Comparison of ENCODE assay signal across 7 mouse cellular contexts in the genomic region with DNA sequence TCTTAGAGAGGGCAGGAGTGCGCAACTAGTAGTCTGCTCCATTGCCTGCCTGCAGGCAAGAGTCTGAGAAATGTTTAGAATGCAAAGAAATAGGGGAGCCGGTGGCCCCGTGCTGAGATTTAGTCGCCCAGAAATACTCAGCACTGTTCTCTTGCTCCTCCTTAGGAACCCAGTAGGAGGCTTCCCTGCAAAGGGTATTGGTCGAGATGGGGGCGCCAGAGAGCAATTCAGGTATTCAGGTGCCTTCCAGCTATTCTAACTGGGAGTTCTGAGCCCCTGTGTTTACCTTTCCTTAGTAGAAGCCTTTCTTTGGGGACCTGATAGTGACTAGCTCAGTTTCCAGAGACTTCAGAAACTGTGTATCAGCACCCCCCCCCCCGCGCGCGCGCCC. TPM values are rescaled to one million over a fixed set of nuclear protein-coding genes. Genes with fewer than 3 reads are reported as not detected.
DNase-seq lines count a peak whose midpoint lies in the region; ATAC-seq and TF ChIP-seq lines count a peak whose summit lies in the region.

No protein-coding gene starts in this region.

- no peaks in the 10 kb centered on the region for H3K36me3 ChIP-seq in ES-E14 (ENCODE audit: control insufficient read depth, insufficient read depth, low read length, poor library complexity, severe bottlenecking)
- no peaks in the 10 kb centered on the region for H3K36me3 ChIP-seq in forebrain, embryonic 15.5 days
- H3K36me3 ChIP-seq in kidney, postnatal 0 days (ENCODE audit: insufficient read depth, low read length): no peaks in the 10 kb centered on the region

- no peak overlapping the region for H3K27ac ChIP-seq in ES-E14 (ENCODE audit: insufficient read depth, low read depth, low read length, poor library complexity, severe bottlenecking)
- H3K27ac ChIP-seq in forebrain, embryonic 15.5 days (replicated peaks): no peak overlapping the region
- H3K27ac ChIP-seq in kidney, postnatal 0 days: no peak overlapping the region

- H3K4me2 ChIP-seq in forebrain, embryonic 15.5 days (replicated peaks): peak overlapping the region; percentile 60
- peak overlapping the region; percentile 58 for H3K4me2 ChIP-seq in kidney, postnatal 0 days (ENCODE audit: low read length)

- peaks cover 0 to 4% of the 10 kb centered on the region in 2 experiments; a peak in 1 of 4 replicates for H3K4me1 ChIP-seq in ES-E14 (ENCODE audit: control insufficient read depth in 2 of 2, insufficient read depth in 2 of 2, low read length in 2 of 2, poor library complexity in 1 of 2)
- peaks cover 16% of the 10 kb centered on the region for H3K4me1 ChIP-seq in forebrain, embryonic 15.5 days
- H3K4me1 ChIP-seq in kidney, postnatal 0 days (replicated peaks; ENCODE audit: insufficient read depth, low read length): peaks cover 7% of the 10 kb centered on the region; the same call in 1 of the 2 replicates

- H3K9me3 ChIP-seq in ES-E14 (ENCODE audit: control insufficient read depth, insufficient read depth, low read depth, low read length): no peaks in the 10 kb centered on the region
- no peaks in the 10 kb centered on the region for H3K9me3 ChIP-seq in forebrain, embryonic 15.5 days
- no peaks in the 10 kb centered on the region for H3K9me3 ChIP-seq in kidney, postnatal 0 days (replicated peaks; ENCODE audit: low read length)

- H3K9ac ChIP-seq in ES-E14 (ENCODE audit: insufficient read depth, low read depth, low read length, poor library complexity, severe bottlenecking): no peak overlapping the region
- no peak overlapping the region for H3K9ac ChIP-seq in forebrain, embryonic 15.5 days (replicated peaks)
- no peak overlapping the region for H3K9ac ChIP-seq in kidney, postnatal 0 days (ENCODE audit: low read depth, low read length)

- peak overlapping the region; percentile 18 to 50; a peak in 3 of 4 replicates for H3K4me3 ChIP-seq in ES-E14 (ENCODE audit: insufficient read depth in 1 of 2, low read depth in 1 of 2, low read length in 2 of 2, poor library complexity in 1 of 2, severe bottlenecking in 1 of 2)
- H3K4me3 ChIP-seq in forebrain, embryonic 15.5 days: peak overlapping the region; percentile 37
- peak overlapping the region; percentile 44 for H3K4me3 ChIP-seq in kidney, postnatal 0 days (replicated peaks; ENCODE audit: low read depth, low read length)

- whole genome bisulfite sequencing in forebrain, embryonic 15.5 days: 5% methylated on average over 11 of the region's 11 CpGs
- 3% methylated on average over 11 of the region's 11 CpGs for WGBS in kidney, postnatal 0 days

- no peak for ATAC-seq in forebrain, embryonic 15.5 days (replicated peaks)
- ATAC-seq in kidney, postnatal 0 days (replicated peaks; ENCODE audit: low FRiP score, low read depth): no peak
- no peak for ATAC-seq in granulocyte monocyte progenitor cell, adult 5-6 weeks (replicated peaks; ENCODE audit: poor library complexity, severe bottlenecking)

- peak; percentile 57 for TF ChIP-seq CTCF in kidney, postnatal 0 days (IDR thresholded peaks at IDR 0.05; ENCODE audit: low read depth)

- in situ Hi-C loops in ES-E14 (cut with MboI; ENCODE audit: low sequenced_read_pairs in 2 of 2, unreplicated experiment in 2 of 2): no loop called here

- peaks cover 84% of the 10 kb centered on the region for H3K27me3 ChIP-seq in forebrain, embryonic 15.5 days
- peaks cover 65% of the 10 kb centered on the region for H3K27me3 ChIP-seq in kidney, postnatal 0 days (ENCODE audit: insufficient read depth, low read length)

- DNase-seq in ES-E14 (ENCODE audit: low read depth, low spot score): peak; percentile 60
- peak; percentile 32 to 37 for DNase-seq in adrenal gland, postnatal 36 days
- DNase-seq in kidney, postnatal 0 days (ENCODE audit: low spot score): peak; percentile 34
- peak; percentile 83 for DNase-seq in lung, postnatal 36 days
- no peak for DNase-seq in left cerebral cortex, adult 9 months (ENCODE audit: low spot score in 2 of 2)

TF ChIP-seq in ES-E14, 5 proteins besides CTCF, POLR2A, EP300 and RAD21:
- TF ChIP-seq ZNF384 (IDR thresholded peaks at IDR 0.05; ENCODE audit: low read depth, low read length) (no peak), HCFC1 (IDR thresholded peaks at IDR 0.05; ENCODE audit: borderline replicate concordance, insufficient read depth, low read length) (no peak), CHD2 (IDR thresholded peaks at IDR 0.05; ENCODE audit: low read depth, low read length) (no peak), MAFK (IDR thresholded peaks at IDR 0.05; ENCODE audit: insufficient read depth, low read depth, low read length) (no peak)

RNA-seq across cellular contexts. Expression of gene Irx2, which starts 11.5 kb away (rescaled TPM):
- 1.7 and 5.2 TPM in 2 replicates for total RNA-seq in ES-E14 (2012; rRNA removed)
- under 1 TPM; 0.23 to 0.43 TPM for total RNA-seq in adrenal gland, postnatal 36 days (2021)
- polyA plus RNA-seq in forebrain, embryonic 15.5 days (2015; fragmentation: Nextera tagmentation; extraction: Ambion mirVana): 0.90 and 1.4 TPM in 2 replicates
- 10.7 and 12.2 TPM in 2 replicates for polyA plus RNA-seq in kidney, postnatal 0 days (2015; fragmentation: Nextera tagmentation; extraction: Ambion mirVana)
- not detected in 2 replicates for total RNA-seq in granulocyte monocyte progenitor cell, adult 5-6 weeks (2014; fragmentation: Nextera tagmentation)
- total RNA-seq in granulocyte monocyte progenitor cell, adult 5-6 weeks (2017): not detected in 2 replicates

Comparison
In these comparisons a context has a peak if more than half of its experiments do, and no peak if none do; other contexts are left out.
1. DNase-seq: peak in ES-E14 (single experiment), adrenal gland, postnatal 36 days (2 of 2), kidney, postnatal 0 days (single experiment) and lung, postnatal 36 days (single experiment); none in left cerebral cortex, adult 9 months (0 of 2).
2. Peak in every context shown above with its lines, with median percentiles within 50 percentile points of each other: H3K4me3 ChIP-seq.